Mouse (Mus musculus): ENCODE data around the gene Pros1. TPM values are rescaled to one million over a fixed set of nuclear protein-coding genes. Genes with fewer than 3 reads are reported as not detected.

The Pros1 gene
- polyA plus RNA-seq, 1 experiment from 2014 or later: 17.0 TPM

DNA sequence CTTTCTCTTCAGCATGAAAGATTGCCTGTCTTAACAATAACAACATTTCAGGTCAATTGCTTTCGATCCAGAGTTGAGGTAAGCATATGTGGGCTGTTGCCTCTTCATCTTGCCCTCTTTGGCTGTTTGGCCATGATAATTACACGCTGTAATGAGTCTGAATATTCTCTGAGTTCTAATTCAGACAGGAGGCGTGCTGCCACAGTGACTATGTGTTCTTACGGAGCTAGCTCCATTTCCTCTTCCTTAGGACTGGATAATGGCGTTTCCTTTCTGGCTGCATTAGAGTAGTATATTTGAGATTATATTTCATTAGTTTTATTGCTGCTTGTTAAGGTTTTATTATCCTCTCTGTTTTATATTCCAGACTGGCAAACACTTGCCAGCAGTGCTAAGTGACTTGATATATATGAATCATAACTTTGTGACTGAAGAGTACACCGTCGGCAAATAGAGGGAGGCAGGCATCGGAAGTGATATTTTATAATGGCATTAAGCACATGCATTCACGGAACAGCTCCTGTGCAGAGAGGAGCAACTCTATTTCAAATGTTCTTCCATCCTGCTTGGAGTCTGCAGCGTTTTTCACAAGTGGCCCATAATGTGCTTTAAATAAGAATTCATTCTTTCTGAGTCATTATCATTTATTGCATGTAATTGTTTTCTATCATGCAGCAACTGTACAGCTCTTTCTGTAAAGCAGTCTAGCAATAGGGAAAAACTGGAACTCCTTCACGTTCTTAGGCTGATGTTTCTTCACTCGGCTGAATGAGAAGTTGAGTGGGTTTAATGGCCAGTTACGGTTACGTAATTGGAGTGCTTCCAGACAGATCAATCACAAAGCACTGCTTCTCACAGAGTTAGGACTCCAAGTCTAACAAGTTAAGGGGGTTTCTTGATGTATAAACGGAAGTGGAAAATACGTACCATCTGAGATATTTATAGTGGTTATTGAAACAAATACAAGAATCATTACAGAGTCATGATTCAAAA, 88.6 kb downstream of the Pros1 start:
- H3K27me3 ChIP-seq (ENCODE audit: control insufficient read depth, insufficient read depth, low read length): no peaks in the 10 kb centered on the region
- 83% methylated on average over 16 of the region's 16 CpGs for WGBS
- no peak overlapping the region for H3K27ac ChIP-seq (ENCODE audit: low read depth, low read length)
- H3K4me3 ChIP-seq (ENCODE audit: low read depth, low read length): no peak overlapping the region
- no peak overlapping the region for H3K4me2 ChIP-seq (ENCODE audit: low read depth, low read length, severe bottlenecking)
- no peak overlapping the region for H3K9ac ChIP-seq (ENCODE audit: low read length)
- H3K36me3 ChIP-seq (ENCODE audit: control insufficient read depth, insufficient read depth, low read length): no peaks in the 10 kb centered on the region
- DNase-seq (ENCODE audit: low spot score): no peak
- H3K4me1 ChIP-seq (replicated peaks; ENCODE audit: control insufficient read depth, insufficient read depth, low read length): no peaks in the 10 kb centered on the region
- H3K9me3 ChIP-seq (ENCODE audit: control insufficient read depth, low read length): no peaks in the 10 kb centered on the region
- ATAC-seq (replicated peaks; ENCODE audit: low FRiP score): no peak

DNA sequence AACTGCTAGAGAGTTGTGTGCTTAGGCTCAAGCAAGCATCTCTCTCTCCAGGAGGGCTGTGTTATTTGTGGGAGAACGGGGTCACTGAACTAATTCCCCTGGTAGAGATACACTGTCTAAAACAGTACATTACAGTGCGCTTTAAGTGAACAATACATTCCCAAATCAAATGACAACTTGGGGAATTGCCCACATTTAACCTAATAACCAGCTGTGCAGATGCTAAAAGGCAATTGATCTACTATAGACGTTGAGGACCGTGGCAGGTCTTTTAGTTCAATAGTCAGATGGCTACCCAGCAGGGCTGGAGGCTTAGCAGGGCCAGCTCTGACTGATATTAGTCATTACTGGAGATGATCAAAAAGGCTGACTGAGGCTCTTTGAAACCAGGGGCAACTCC, 104.4 kb downstream of the Pros1 start:
- 39% methylated on average over 4 of the region's 4 CpGs for WGBS
- H3K27me3 ChIP-seq (ENCODE audit: control insufficient read depth, insufficient read depth, low read length): no peaks in the 10 kb centered on the region
- no peaks in the 10 kb centered on the region for H3K9me3 ChIP-seq (ENCODE audit: control insufficient read depth, low read length)
- H3K9ac ChIP-seq (ENCODE audit: low read length): no peak overlapping the region
- ATAC-seq (replicated peaks; ENCODE audit: low FRiP score) (no peak), DNase-seq (ENCODE audit: low spot score) (no peak)
- no peak overlapping the region for H3K4me2 ChIP-seq (ENCODE audit: low read depth, low read length, severe bottlenecking)
- H3K27ac ChIP-seq (ENCODE audit: low read depth, low read length): no peak overlapping the region
- H3K36me3 ChIP-seq (ENCODE audit: control insufficient read depth, insufficient read depth, low read length): no peaks in the 10 kb centered on the region
- no peaks in the 10 kb centered on the region for H3K4me1 ChIP-seq (replicated peaks; ENCODE audit: control insufficient read depth, insufficient read depth, low read length)
- H3K4me3 ChIP-seq (ENCODE audit: low read depth, low read length): no peak overlapping the region

DNA sequence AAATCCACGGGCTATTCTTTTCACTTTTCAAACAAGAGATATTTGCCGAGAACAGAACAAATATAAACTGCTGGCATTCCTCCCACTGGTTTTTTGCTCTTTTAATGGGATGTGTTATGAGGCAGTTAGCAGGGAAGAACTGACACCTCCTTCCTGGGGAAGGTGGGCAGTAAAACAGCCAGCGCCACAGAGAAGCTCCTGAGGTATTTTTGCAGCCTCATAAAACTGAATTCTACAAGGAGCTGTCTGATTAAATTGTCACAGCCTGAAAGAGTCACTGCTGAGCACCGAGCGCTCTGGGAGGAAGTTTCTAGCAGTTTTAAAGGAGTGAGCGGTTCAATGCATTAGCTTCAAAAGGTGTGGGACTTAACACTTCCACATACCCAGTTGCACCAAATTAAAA, 110.3 kb downstream of the Pros1 start:
- no peak overlapping the region for H3K27ac ChIP-seq (ENCODE audit: low read depth, low read length)
- H3K4me2 ChIP-seq (ENCODE audit: low read depth, low read length, severe bottlenecking): no peak overlapping the region
- 89% methylated on average over 6 of the region's 6 CpGs for WGBS
- H3K9ac ChIP-seq (ENCODE audit: low read length): no peak overlapping the region
- no peaks in the 10 kb centered on the region for H3K27me3 ChIP-seq (ENCODE audit: control insufficient read depth, insufficient read depth, low read length)
- no peak for DNase-seq (ENCODE audit: low spot score)
- H3K9me3 ChIP-seq (ENCODE audit: control insufficient read depth, low read length): no peaks in the 10 kb centered on the region
- no peak for ATAC-seq (replicated peaks; ENCODE audit: low FRiP score)
- no peaks in the 10 kb centered on the region for H3K36me3 ChIP-seq (ENCODE audit: control insufficient read depth, insufficient read depth, low read length)
- H3K4me1 ChIP-seq (replicated peaks; ENCODE audit: control insufficient read depth, insufficient read depth, low read length): no peaks in the 10 kb centered on the region
- H3K4me3 ChIP-seq (ENCODE audit: low read depth, low read length): no peak overlapping the region

DNA sequence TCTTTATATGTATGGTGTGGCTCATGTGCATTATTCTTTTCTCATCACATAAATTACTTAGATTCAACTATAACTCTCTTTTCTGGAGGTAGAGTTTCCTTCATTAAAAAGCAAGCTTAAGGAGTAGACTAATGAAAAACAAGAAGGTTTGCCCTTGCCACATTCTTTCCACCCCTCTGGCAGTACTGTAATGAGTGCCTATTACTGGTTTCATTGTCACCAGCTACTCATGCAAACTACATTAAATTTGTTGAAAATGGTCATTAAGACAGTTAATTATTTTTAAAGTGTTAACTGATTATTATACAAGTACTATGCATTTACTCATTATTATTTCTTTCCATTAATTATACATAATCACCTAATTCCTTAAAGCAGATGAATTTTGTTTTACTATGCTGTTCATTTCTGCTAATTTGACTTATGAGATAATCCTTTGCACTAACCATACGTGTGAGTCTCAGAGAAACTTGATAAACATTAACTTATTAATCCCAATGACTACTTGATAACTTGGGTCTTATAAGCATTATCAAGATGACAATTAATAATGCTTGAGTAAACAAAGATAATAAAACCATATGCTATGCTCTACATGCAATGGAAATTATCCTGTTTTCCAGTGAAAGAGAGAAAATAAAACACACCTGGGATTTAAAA, 117.7 kb downstream of the Pros1 start:
- no peak for DNase-seq (ENCODE audit: low spot score)
- Histone ChIP-seq H3K27ac (ENCODE audit: low read depth, low read length) (no peak overlapping the region), H3K4me2 (ENCODE audit: low read depth, low read length, severe bottlenecking) (no peak overlapping the region)

DNA sequence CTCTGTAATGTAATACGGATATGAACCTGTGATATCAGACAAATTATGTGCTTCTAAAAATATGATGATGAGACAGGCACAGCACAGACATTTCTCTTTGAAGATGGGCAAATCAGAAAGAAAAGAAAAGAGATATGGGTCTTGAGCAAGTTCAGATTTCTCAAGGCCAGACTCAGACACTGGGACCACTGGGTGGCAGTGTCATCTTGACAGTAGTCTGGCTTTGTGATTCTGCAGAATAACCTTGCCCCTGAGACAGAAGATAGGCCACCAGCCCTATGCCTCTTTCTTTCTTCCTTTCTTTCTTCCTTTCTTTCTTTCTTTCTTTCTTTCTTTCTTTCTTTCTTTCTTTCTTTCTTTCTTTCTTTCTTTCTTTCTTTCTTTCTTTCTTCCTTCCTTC, 120.8 kb downstream of the Pros1 start:
- ATAC-seq (replicated peaks; ENCODE audit: low FRiP score): no peak

More for the DNA sequence above, 117.7 kb downstream of the Pros1 start:
- peak; percentile 79 for ATAC-seq (replicated peaks; ENCODE audit: low FRiP score)
- no peak overlapping the region for H3K4me3 ChIP-seq (ENCODE audit: low read depth, low read length)
- no peaks in the 10 kb centered on the region for H3K36me3 ChIP-seq (ENCODE audit: control insufficient read depth, insufficient read depth, low read length)
- no peaks in the 10 kb centered on the region for H3K27me3 ChIP-seq (ENCODE audit: control insufficient read depth, insufficient read depth, low read length)
- 61% methylated on average over 1 of the region's 1 CpGs for WGBS
- no peaks in the 10 kb centered on the region for H3K9me3 ChIP-seq (ENCODE audit: control insufficient read depth, low read length)
- H3K9ac ChIP-seq (ENCODE audit: low read length): no peak overlapping the region
- no peaks in the 10 kb centered on the region for H3K4me1 ChIP-seq (replicated peaks; ENCODE audit: control insufficient read depth, insufficient read depth, low read length)

More for the DNA sequence above, 120.8 kb downstream of the Pros1 start:
- Histone ChIP-seq H3K9ac (ENCODE audit: low read length) (no peak overlapping the region), H3K9me3 (ENCODE audit: control insufficient read depth, low read length) (no peaks in the 10 kb centered on the region), H3K36me3 (ENCODE audit: control insufficient read depth, insufficient read depth, low read length) (no peaks in the 10 kb centered on the region), H3K4me2 (ENCODE audit: low read depth, low read length, severe bottlenecking) (no peak overlapping the region), H3K4me1 (replicated peaks; ENCODE audit: control insufficient read depth, insufficient read depth, low read length) (no peaks in the 10 kb centered on the region), H3K4me3 (ENCODE audit: low read depth, low read length) (no peak overlapping the region), H3K27me3 (ENCODE audit: control insufficient read depth, insufficient read depth, low read length) (no peaks in the 10 kb centered on the region), H3K27ac (ENCODE audit: low read depth, low read length) (no peak overlapping the region)
- DNase-seq (ENCODE audit: low spot score): peak; percentile 50
- WGBS: 76% methylated on average over 1 of the region's 1 CpGs

Small RNA genes lying within 50 kb of the gene (microRNA-seq; reads per million reads assigned to microRNA genes)
- gene Gm25986 (ENCODE audit: insufficient number of aligned reads): not detected

Other genes starting within 250 kb of the Pros1 start
- gene Nsun3, start 67.5 kb upstream of the Pros1 start, polyA plus RNA-seq (2014; fragmentation: Nextera tagmentation; extraction: Ambion mirVana): 11.1 and 12.2 TPM in 2 replicates
- 0.29 and 0.31 TPM in 2 replicates for gene Stx19, start 39.6 kb upstream of the Pros1 start, polyA plus RNA-seq (2014; fragmentation: Nextera tagmentation; extraction: Ambion mirVana)
- gene Arl13b, start 7.3 kb upstream of the Pros1 start, polyA plus RNA-seq (2014; fragmentation: Nextera tagmentation; extraction: Ambion mirVana): 14.3 and 15.8 TPM in 2 replicates

Data from forebrain, embryonic 11.5 days (tissue).